Mouse (Mus musculus): ENCODE measurements around the gene Rcan1.
A peak's percentile ranks its signal among the peaks of the same experiment; 100 is the strongest.
"Not testable (repeated sequence)": the region's sequence is repeated elsewhere in the genome, so short reads cannot be mapped to it uniquely, and the experiment has no call there.

Gene Rcan1

DNA sequence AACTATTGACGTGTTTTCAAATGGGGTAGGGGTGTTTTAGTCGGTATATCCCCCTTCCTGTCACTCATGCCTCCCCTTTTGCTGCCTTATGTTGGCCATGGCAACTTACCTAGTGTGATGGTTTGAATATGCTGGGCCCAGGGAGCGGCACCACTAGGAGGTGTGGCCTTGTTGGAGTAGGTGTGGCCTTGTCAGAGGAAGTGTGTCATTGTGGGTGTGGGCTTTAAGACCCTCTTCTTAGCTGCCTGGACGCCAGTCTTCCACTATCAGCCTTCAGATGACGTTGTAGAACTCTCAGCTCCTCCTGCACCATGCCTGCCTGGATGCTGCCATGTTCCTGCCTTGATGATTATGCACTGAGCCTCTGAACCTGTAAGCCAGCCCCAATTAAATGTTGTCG lies at the start of gene Rcan1:
TSS of gene Rcan1 (minus strand) at position 162 of the 400 bp plus-strand sequence.
- DNase-seq (ENCODE audit: low spot score in 2 of 2): no peak

DNA sequence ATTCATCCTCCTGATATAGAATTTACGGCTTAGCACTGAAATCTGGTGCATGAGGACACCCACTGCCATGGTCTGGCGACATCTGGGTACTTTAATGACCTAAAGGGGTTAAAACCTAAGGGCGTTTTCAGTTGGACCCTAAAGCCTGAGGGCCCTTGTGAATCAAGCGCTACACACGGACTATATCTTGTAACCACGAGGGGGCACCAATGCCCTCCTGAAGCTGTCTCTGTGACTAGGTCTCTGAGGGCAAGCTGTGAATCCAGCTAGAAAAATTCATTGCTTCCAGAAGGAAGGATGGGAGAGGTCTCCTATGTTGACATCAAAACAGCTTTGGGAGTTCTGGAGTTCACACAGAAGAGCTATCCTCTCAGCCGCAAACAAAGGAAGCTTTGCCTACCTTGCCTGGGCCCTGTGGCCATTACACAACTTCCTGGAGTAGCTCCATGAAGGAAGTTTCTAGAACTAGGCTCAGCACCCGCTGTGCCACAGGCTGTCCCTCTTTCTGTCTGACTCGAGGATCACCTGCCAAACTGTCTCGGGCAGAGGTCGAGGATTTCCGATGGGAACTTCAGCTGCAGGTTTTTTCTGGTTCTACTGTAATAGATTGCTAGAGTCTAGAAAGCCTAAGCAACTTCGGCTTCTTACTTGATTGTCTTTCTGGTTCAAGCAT lies 49.3 kb upstream of the Rcan1 start:
- DNase-seq (ENCODE audit: low spot score in 2 of 2): no peak

GRCm38 (mm10) chr16:92518718-92519117 lies 48.1 kb upstream of the Rcan1 start:
- DNase-seq (ENCODE audit: low spot score in 2 of 2): no peak

GRCm38 (mm10) chr16:92516139-92516538 lies 45.5 kb upstream of the Rcan1 start:
- DNase-seq (ENCODE audit: low spot score in 2 of 2): no peak

GRCm38 (mm10) chr16:92514896-92515295 lies 44.2 kb upstream of the Rcan1 start:
- DNase-seq (ENCODE audit: low spot score in 2 of 2): not testable (repeated sequence)

DNA sequence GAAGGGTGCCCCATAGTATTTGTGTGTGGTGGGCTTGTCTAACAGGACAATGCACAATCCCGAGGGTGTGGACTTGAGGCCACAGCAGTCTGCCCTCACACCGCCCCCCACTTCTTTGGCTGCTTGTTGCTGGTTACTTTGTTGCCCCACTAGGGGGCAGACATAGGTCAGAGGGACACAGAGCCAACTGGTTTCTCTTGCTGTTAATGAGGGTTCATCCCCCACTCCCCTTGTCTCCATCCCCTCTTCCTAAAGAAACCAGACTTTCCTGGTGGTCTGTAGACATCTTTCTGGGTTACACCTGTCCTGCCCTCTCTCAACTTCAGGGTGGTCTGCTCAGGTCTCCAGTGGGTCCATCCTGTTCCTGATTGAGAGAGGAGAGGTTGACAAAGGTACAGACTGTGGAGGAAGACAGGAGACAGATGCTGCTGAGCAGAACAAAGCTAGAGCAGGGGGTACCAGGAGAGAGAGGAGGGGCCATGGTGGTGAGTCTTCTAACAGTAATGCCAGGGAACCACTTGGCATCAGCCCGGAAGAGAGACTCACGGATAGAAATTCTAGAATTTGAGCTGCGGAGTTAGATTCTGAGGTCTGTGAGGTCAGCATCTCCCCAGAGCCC lies 41.2 kb upstream of the Rcan1 start:
- no peak for DNase-seq (ENCODE audit: low spot score in 2 of 2)

DNA sequence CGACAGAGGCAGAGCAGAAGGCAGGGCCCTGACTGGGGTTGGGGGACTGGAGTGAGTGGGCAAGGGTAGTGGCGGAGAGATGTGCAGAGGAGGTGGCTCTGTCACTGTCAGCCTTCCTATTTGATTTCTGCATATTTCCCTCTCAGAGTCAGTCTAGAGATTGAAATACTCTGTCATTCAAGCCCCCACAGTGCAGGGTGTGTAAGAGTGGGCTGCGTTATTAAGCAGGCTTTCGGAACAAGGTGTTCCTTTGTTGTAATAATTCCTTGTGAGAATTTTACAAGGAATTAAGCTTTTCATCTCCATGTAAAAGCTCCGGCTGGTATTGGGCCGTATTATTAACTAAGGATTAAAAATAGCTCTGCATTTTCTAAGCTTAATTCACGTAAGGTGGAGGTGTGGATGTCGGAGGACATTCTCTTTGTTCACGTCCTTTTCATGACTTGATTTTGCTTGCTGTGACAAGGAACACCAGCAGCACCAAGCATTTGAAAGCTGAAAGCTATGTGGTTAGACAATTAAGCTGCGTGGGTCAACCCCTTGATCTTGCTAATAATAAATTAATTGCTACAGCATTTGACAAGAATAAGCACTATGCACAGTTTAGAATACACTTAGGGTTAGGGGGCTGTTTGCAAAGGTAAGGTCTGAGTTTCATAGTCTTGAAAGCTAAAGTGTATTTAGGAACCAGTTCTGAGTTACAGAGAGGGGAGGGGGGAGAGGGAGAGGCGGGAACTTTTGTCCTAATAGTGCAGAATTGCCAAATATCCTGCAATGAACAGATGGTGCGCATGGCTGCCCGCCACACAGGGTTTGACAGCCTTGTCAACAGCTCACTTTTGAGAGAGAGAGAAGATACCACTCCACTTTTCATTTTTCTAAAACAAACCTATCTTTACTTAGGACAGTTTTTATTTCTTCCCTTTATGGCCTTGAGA lies 40.4 kb upstream of the Rcan1 start:
- DNase-seq (ENCODE audit: low spot score in 2 of 2): no peak

- DNase-seq (ENCODE audit: low spot score in 2 of 2): no peak
These were observed 36.9 kb upstream of the Rcan1 start for GRCm38 (mm10) chr16:92507573-92507972.

- no peak for DNase-seq (ENCODE audit: low spot score in 2 of 2)
These were observed 32.4 kb upstream of the Rcan1 start for GRCm38 (mm10) chr16:92503105-92503504.

GRCm38 (mm10) chr16:92500534-92500933 lies 29.9 kb upstream of the Rcan1 start:
- no peak for DNase-seq (ENCODE audit: low spot score in 2 of 2)

DNA sequence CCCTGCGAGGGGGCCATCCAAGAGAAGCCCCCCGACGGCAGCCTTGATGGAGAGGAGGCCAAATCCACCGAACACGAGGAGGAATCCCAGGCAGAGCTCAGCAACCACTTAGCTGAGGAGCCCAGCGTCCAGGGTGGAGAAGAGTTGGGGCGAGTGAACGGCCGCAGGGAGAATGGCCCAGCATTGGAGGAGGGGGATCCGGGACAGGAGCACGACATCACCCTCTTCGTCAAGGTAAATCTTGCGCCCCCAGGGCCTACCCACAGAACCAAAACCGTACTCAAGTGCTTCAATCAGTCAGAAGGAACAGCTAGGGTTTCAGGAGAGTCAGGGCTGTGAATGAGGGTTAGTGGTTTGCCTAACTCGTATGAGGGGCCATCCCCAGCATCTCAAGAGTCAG lies 28.7 kb upstream of the Rcan1 start:
- DNase-seq (ENCODE audit: low spot score in 2 of 2): no peak

DNA sequence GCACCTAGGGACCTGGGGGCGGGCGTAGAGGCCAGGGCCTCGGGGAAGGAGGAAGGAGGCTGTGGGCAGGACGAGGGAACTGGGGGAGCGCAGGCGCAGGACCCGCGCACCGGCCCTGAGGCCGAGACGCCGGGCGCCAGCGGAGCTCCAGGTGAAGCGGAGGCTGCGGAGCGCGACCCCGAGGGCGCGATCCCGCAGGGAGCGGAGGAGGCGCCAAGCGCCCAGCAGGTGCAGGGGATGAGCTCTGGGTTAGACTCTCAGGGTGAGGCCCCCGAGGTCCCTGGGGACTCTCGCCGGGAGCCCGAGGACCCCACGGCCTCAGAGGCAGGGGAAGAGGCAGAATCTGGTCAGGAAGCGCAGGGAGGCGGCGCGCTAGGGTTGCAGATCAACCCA lies 27.9 kb upstream of the Rcan1 start:
- no peak for DNase-seq (ENCODE audit: low spot score in 2 of 2)

DNA sequence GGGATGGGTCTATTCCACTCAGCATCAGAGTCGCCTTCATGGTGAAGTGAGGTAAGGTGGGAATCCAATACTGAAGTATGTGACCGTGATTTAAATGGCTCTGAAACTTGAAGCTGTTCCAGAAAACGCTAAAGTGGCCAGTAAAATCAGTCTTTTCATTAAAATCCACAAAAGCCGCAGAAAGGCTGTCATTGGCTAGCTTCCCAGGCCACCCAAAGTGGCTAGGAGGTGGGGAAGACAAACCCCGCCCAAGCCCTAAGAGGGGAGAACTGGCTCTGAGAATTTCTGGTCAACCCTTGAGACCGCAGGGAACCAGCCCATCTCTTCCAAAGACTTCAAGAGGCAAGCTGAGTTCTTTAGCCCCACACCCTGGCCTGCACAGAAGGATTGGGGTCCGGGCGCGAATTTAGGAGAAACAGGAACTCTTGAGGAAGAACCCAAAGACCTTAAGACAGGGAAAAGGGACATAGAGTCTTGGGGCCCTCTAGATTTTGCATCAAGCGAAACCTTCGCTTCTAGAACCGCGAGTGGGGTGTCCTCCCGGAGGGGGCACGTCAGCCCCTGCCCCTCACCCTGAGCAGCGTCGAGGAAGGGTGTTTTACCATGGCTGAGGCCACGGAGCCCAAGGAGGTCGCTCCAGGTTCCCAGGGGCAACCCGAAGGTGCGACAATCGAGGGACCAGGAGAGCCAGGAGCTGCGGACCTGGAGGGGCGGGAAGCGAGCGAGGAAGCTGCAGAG lies 27.4 kb upstream of the Rcan1 start:
- no peak for DNase-seq (ENCODE audit: low spot score in 2 of 2)

GRCm38 (mm10) chr16:92489356-92489755 lies 18.7 kb upstream of the Rcan1 start:
- no peak for DNase-seq (ENCODE audit: low spot score in 2 of 2)

GRCm38 (mm10) chr16:92488456-92488855 lies 17.8 kb upstream of the Rcan1 start:
- no peak for DNase-seq (ENCODE audit: low spot score in 2 of 2)

GRCm38 (mm10) chr16:92487489-92487888 lies 16.8 kb upstream of the Rcan1 start:
- DNase-seq (ENCODE audit: low spot score in 2 of 2): peak; percentile 56 to 79

DNA sequence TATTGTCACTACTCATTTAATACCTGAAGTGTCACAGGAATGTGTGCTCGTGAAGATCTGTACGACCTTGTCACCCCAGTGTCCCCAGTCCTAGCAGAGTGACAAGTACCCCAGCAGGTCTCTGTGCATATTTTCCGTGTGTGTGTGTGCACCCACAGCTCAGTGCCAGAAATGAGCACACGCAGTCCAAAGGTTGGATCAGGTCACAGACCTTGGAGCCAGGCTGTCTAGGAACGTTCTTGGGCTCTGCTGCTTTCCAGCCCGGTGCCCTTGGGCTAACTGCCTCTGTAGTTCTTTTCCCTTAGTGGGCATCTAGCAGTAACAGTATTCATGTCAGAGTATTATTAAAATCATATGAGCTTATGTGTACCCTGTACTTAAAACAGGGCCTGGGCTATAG lies 16.4 kb upstream of the Rcan1 start:
- no peak for DNase-seq (ENCODE audit: low spot score in 2 of 2)

GRCm38 (mm10) chr16:92485436-92485835 lies 14.8 kb upstream of the Rcan1 start, which contains the start of gene Clic6:
Gene Clic6, plus strand, starts transcription at chr16:92485736.
- DNase-seq (ENCODE audit: low spot score in 2 of 2): no peak

- DNase-seq (ENCODE audit: low spot score in 2 of 2): peak in 1 of 2 experiments; percentile 43
These were observed 8.0 kb upstream of the Rcan1 start for GRCm38 (mm10) chr16:92478561-92479150.

DNA sequence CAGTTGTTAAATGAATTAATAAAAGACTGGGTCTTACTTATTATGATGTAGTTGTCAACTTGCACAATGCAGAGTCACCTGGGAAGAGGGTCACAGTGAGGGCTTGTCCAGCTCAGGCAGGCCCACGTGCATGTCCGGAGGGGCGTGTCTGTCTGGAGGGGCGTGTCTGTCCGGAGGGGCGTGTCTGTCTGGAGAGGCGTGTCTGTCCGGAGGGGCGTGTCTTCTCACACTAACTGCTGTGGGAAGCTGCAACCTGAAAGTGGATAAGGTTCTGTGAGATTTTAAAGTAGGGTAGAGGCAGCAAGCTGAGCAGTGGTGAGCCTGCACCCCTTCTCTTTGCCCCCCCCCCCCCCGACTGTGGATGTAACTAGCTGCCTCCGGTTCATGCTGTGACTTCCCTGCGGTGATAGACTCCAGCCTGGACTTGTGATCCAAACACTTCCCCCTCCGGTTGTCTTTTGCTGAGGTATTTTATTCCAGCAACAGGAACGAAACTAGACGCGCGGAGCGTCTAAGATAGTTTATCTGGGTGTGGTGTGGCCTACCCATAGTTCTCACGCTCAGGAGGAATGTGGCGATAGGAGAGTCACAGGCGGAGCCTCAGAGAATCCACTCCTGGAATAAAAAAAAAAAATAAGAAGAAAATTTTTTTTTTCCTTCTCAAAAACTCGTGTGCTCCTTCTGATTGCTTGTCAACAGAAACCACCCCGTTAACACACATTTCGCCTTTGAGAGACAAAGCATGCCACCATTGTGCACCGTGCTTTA lies 4.6 kb upstream of the Rcan1 start:
- peak in 1 of 2 experiments; percentile 48 for DNase-seq (ENCODE audit: low spot score in 2 of 2)

DNA sequence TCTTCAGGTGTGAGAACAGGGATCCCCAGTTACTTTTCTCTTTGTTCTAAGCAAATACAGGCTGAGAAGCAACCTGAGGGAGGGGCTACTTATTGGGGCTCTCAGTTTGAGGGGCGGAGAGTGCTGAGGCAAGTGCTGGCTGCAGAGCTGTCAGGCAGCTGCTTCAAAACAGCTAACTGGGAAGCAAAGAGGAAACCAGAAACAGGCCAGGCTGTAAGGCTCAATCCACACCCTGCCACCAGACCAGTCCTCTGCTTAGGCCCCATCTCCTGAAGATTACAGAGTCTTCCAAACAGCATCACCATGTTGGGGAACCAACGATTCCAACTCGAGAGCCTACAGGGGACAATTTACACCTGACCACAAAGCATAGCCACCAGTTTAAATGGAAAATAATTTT lies 2.2 kb upstream of the Rcan1 start:
- DNase-seq (ENCODE audit: low spot score in 2 of 2): no peak
